Mouse (Mus musculus): Measurements from ENCODE around the gene Nt5dc3. TPM values are rescaled to one million over a fixed set of nuclear protein-coding genes. Genes with fewer than 3 reads are reported as not detected.

The Nt5dc3 gene
- total RNA-seq (2021): 100 to 1,000 TPM; 128 to 130 TPM

GRCm38 (mm10) chr10:86778398-86779116, at the start of gene Nt5dc3:
Gene Nt5dc3 (plus strand): TSS chr10:86779005.
- DNase-seq (ENCODE audit: extremely low spot score in 1 of 2, low spot score in 1 of 2): peak; percentile 78 to 83

- peak; percentile 78 to 98 for DNase-seq (ENCODE audit: extremely low spot score in 1 of 2, low spot score in 1 of 2)
Measured at GRCm38 (mm10) chr10:86730823-86731499, 47.8 kb upstream of the Nt5dc3 start.

DNA sequence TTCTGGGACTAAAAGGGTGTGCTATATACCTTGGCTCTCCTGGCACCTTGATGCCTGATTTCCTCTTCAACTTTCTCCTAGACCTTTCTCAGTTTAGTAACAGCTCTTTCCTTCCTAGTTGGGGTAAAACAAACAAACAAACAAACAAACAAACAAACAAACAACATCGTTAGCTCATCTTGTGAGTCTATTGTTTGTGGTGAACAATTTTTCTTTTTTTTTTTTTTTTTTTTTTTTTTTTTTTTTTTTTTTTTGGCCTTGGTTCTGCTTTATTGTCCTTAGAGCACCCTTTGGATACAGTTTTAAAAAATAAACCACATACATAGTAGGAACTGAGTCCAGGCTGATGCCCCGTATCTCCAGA, 47.3 kb upstream of the Nt5dc3 start:
- no peak for DNase-seq (ENCODE audit: extremely low spot score in 1 of 2, low spot score in 1 of 2)

DNA sequence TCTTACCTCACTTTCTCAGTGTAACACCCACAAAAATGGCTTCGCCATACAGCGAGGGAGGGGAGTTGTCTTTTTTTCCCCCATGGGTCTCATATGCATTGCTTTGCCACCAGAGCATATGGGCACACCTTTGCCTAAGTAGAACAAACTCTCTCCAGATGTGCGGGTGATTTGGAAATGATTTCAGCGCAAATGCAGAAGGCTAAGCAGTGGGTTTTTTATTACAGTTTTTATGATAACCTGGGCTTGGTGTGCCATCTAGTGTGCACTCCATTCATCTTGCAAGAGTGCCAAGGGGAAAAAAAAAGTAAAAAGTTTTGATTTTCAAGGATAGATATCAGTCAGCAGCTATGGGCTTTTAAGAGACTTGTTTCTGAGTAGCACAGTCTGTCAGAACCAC, 43.8 kb upstream of the Nt5dc3 start:
- DNase-seq (ENCODE audit: extremely low spot score in 1 of 2, low spot score in 1 of 2): no peak

DNA sequence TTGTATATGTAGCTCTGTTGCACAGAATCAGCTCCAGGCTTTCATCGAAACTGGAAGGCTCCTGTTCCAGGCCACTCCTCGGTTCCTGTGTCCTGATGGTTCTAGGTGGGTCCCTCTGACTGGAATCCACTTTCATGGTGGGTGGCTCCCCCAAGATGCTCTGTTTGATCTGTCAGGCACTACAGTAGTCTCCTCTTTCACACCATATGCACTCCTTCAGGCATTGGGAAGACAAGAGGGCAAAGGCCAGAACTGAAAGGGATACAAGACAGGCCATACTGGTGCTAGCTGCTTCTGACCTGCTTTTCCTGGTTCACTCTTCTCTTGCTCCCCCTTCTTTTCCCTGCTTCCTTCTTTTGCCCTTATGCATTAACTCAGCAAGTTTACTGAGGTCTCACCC, 35.9 kb upstream of the Nt5dc3 start:
- DNase-seq (ENCODE audit: extremely low spot score in 1 of 2, low spot score in 1 of 2): no peak

- no peak for DNase-seq (ENCODE audit: extremely low spot score in 1 of 2, low spot score in 1 of 2)
Measured at GRCm38 (mm10) chr10:86744306-86744705, 34.5 kb upstream of the Nt5dc3 start.

- DNase-seq (ENCODE audit: extremely low spot score in 1 of 2, low spot score in 1 of 2): no peak
Measured at GRCm38 (mm10) chr10:86755816-86756502, 22.8 kb upstream of the Nt5dc3 start.

DNA sequence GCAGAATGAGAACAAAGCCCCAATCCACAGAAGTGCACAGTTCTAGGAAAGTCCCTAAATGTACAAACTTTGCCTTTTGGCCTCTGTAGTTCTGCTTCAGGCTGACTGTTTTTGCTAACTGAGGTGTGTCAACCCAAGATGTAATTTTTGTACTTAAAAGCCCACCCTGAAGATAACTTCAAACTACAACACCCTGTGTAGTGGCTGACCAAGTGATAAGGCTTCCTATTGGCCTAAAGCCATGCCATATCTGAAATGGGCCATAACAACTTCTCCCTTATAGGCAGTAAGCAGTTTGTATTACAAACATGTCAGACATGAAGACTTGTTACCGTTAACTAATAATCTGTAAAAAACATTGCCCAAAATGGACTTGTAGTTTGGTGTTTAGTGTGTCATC, 21.1 kb upstream of the Nt5dc3 start:
- no peak for DNase-seq (ENCODE audit: extremely low spot score in 1 of 2, low spot score in 1 of 2)

DNA sequence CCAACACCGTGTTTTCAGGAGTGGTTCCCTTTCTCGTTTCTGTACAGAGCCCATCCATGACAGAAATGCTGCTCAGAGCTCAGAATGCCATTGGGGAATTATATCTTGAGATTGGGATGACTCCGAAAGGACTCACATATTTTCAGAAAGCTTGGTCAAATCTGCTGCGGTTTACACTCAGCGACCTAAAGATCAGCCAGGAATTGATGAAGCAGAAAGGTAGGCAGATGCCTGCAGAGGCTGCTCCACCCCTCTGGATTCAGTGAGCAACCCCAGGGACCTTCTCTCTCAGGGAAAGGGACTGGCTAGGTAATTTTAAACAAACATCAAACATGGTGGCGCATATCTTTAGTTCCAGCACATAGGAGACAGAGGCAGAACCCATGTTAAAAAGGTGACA, 20.6 kb upstream of the Nt5dc3 start:
- DNase-seq (ENCODE audit: extremely low spot score in 1 of 2, low spot score in 1 of 2): no peak

DNA sequence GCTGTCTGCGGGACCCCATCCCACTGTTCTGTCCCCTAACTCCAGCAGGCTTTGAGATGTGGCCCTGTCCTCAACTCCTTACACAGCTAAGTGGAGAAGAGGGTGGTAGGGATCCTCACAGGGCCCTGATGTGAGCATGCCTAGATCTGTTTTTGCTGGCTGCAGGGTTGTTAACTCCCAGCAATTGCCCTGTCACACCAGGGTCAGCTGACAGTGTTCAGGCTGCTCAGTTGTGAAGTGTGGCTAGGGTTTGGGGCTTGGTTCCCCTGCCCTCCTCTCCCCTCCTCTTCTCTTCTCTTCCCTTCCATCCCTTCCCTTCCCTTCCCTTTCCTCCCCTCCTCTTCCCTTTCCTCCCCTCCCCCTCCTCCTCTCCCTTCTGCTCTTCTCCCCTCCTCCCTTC, 17.6 kb upstream of the Nt5dc3 start:
- no peak for DNase-seq (ENCODE audit: extremely low spot score in 1 of 2, low spot score in 1 of 2)

- no peak for DNase-seq (ENCODE audit: extremely low spot score in 1 of 2, low spot score in 1 of 2)
Measured at GRCm38 (mm10) chr10:86761722-86762383, 17.0 kb upstream of the Nt5dc3 start.

- no peak for DNase-seq (ENCODE audit: extremely low spot score in 1 of 2, low spot score in 1 of 2)
Measured at GRCm38 (mm10) chr10:86762384-86762730, 16.4 kb upstream of the Nt5dc3 start.

GRCm38 (mm10) chr10:86763672-86764071, 15.1 kb upstream of the Nt5dc3 start, which contains the start of gene Gm49358:
Gene Gm49358 (plus strand): TSS chr10:86763972.
- no peak for DNase-seq (ENCODE audit: extremely low spot score in 1 of 2, low spot score in 1 of 2)

GRCm38 (mm10) chr10:86765344-86765966, 13.3 kb upstream of the Nt5dc3 start:
- no peak for DNase-seq (ENCODE audit: extremely low spot score in 1 of 2, low spot score in 1 of 2)

GRCm38 (mm10) chr10:86769216-86769615, 9.6 kb upstream of the Nt5dc3 start:
- DNase-seq (ENCODE audit: extremely low spot score in 1 of 2, low spot score in 1 of 2): no peak

DNA sequence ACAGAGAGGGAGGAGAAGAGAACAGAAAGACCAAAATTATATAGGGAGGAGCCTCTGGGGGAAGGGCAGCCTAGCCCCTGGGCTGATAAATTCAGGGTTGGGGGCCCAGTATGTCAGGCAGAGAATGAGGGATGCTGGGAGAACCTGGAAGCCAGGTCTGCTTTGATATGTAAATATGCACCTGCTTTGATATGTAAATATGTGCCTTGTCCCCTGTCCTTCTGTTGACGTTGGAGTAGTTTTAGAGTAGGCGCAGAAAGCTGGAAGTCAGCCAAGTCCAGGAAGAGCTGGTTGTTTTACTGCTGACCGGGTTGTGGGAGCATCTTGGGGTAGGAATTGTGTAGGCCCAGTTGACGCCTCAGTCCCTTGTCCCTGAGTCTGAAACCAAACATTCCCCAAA, 9.0 kb upstream of the Nt5dc3 start:
- no peak for DNase-seq (ENCODE audit: extremely low spot score in 1 of 2, low spot score in 1 of 2)

DNA sequence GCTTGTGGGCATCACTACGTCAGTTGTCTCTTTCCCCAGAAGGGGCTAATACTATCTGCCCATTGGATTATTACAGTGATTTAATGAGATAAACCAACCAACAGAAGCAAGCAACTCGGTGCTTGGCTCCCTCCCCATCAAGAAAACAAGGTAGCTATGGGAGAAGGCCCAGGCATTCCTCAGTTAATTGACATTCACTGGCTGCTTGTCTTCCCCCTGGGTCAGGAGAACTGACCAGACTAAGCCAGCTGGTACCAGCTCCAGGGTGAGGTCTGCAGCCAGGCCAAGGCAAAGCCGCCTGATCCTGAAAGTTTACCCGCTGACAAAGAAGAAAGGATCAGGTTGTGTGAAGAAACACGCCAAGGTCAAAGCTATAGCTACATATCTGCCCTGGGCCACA, 7.1 kb upstream of the Nt5dc3 start:
- DNase-seq (ENCODE audit: extremely low spot score in 1 of 2, low spot score in 1 of 2): no peak

DNA sequence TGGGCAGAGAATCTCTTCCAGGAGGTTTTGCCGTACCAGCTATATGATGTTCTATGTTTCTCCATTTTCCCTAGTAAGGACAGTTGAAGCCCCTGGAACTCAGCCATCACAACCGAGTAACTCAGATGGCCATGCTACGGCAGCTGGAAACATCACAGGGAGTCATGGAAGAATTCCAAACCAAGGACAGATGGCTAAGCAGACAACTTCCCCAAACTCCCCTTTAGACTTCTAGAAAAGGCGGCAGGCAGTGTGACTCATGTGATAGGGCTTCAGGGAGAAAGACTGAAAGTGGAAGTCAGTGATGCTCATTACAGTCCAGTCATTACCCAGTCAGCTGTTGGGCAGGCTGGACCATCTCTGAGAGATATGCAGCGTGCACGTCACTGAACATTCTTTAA, 6.6 kb upstream of the Nt5dc3 start:
- no peak for DNase-seq (ENCODE audit: extremely low spot score in 1 of 2, low spot score in 1 of 2)

DNA sequence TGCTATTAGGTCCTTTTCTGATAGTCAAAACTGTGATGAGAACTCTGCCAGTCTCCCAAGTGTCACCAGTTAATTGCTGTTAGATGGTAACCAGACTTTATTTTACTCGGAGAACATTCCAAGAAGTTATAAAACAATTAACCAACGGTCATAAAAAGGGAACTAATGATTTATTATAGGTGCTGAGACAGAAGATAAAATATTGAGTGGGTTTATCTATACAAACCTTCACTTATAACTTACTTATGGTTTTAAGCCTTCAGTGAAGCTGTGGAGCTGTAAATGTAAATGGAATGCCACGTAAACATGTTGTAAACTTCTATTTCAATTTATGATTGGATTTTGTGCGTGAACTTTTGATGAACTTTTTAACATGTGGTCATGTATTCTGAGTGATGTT, 5.4 kb upstream of the Nt5dc3 start:
- no peak for DNase-seq (ENCODE audit: extremely low spot score in 1 of 2, low spot score in 1 of 2)

- DNase-seq (ENCODE audit: extremely low spot score in 1 of 2, low spot score in 1 of 2): no peak
Measured at GRCm38 (mm10) chr10:86776281-86776680, 2.5 kb upstream of the Nt5dc3 start.
